Mouse (Mus musculus) embryonic fibroblast, embryonic 13.5 days (primary cell): Measurements from ENCODE around the gene Pex11g.

ENCODE experiments used
- CTCF ChIP-seq: IDR thresholded peaks from 2 replicates; pipeline ENCODE4 v1.5.1; 2011; ENCODE audit warnings: mild to moderate bottlenecking, control low read depth, low read length, moderate library complexity, borderline replicate concordance; ENCODE audit not compliant: insufficient read depth
- POLR2A ChIP-seq: IDR thresholded peaks from 2 replicates; pipeline ENCODE4 v1.6.1; 2011; ENCODE audit warnings: low read depth, mild to moderate bottlenecking, control low read depth, low read length, moderate library complexity

- no peak for TF ChIP-seq POLR2A
- no peak for TF ChIP-seq CTCF
Measured at GRCm38 (mm10) chr8:3451992-3452391, 15.5 kb downstream of the Pex11g start.
